Mouse (Mus musculus): ENCODE data around the gene Wbp1. TPM values are rescaled to one million over a fixed set of nuclear protein-coding genes. Genes with fewer than 3 reads are reported as not detected.
A peak's percentile ranks its signal among the peaks of the same experiment; 100 is the strongest.

Gene Wbp1
- total and polyA plus RNA-seq, 3 experiments, result 19.3 to 27.5 (median 24.1) TPM

- Histone ChIP-seq H3K4me2 (ENCODE audit: insufficient read depth, low read depth, poor library complexity, severe bottlenecking) (no peak within 1 kb of the TSS; the same call in 1 of the 2 replicates), H3K9ac (ENCODE audit: insufficient read depth, low read depth) (no peak within 1 kb of the TSS), H3K79me2 (replicated peaks; ENCODE audit: control insufficient read depth, extremely low read depth, insufficient read depth, poor library complexity, severe bottlenecking) (no peaks in the 10 kb centered on the region), H3K4me3 (replicated peaks in 1 of 3; ENCODE audit: low read depth in 2 of 3, low read length in 2 of 3, poor library complexity in 1 of 3) (no peak within 1 kb of the TSS), H3K9me3 (replicated peaks; ENCODE audit: low read length) (no peaks in the 10 kb centered on the region), H3K27me3 (replicated peaks) (peaks cover 2% of the 10 kb centered on the region), H3K4me1 (ENCODE audit: control insufficient read depth in 1 of 2, insufficient read depth in 2 of 2) (peaks cover 7 to 31% of the 10 kb centered on the region in 2 experiments; a peak in 3 of 4 replicates), H3K27ac (ENCODE audit: insufficient read depth, low read depth) (no peak within 1 kb of the TSS), H3K36me3 (replicated peaks in 1 of 2; ENCODE audit: control insufficient read depth in 1 of 2, insufficient read depth in 1 of 2, low read length in 1 of 2) (no peaks in the 10 kb centered on the region)
- DNase-seq (ENCODE audit: extremely low read depth), result no peak
- in situ Hi-C loops (cut with MboI; ENCODE audit: low pct_ligation_motif_present, low pct_unique_long_range_greater_than_20kb, low sequenced_read_pairs), result no loop called here
- TF ChIP-seq ETS1 (conservative IDR thresholded peaks at IDR 0.05; ENCODE audit: low read depth, low read length), result no peak
- no peak for TF ChIP-seq TCF12 (IDR thresholded peaks at IDR 0.05; ENCODE audit: low read depth, low read length)
- no peak for TF ChIP-seq TBP (conservative IDR thresholded peaks at IDR 0.05; ENCODE audit: low read depth, low read length)
- no peak for TF ChIP-seq CHD1 (IDR thresholded peaks at IDR 0.05; ENCODE audit: low read depth, low read length)
- TF ChIP-seq RAD21 (IDR thresholded peaks at IDR 0.05; ENCODE audit: low read depth, low read length), result no peak
- TF ChIP-seq E2F4 (IDR thresholded peaks at IDR 0.05; ENCODE audit: insufficient replicate concordance, low read depth, low read length), result no peak
- no peak for TF ChIP-seq ZC3H11A (IDR thresholded peaks at IDR 0.05; ENCODE audit: low read depth, low read length)
- no peak for TF ChIP-seq JUND (conservative IDR thresholded peaks at IDR 0.05; ENCODE audit: low read depth, low read length)
- no peak for TF ChIP-seq USF1 (IDR thresholded peaks at IDR 0.05; ENCODE audit: low read depth, low read length)
- dilution Hi-C loops (cut with MboI; ENCODE audit: extremely low pct_ligation_motif_present, extremely low pct_unique_long_range_greater_than_20kb, low sequenced_read_pairs), result no loop called here
These were observed 13.7 kb upstream of the Wbp1 start, which contains the start of gene Rtkn for GRCm38 (mm10) chr6:83134951-83135513. TSS of gene Rtkn (plus strand) at chr6:83135463.

- in situ Hi-C loops (cut with MboI; ENCODE audit: low pct_ligation_motif_present, low pct_unique_long_range_greater_than_20kb, low sequenced_read_pairs) (no loop called here), dilution Hi-C loops (cut with MboI; ENCODE audit: extremely low pct_ligation_motif_present, extremely low pct_unique_long_range_greater_than_20kb, low sequenced_read_pairs) (no loop called here)
- Histone ChIP-seq H3K4me1 (ENCODE audit: control insufficient read depth in 1 of 2, insufficient read depth in 2 of 2) (peaks cover 7 to 31% of the 10 kb centered on the region in 2 experiments; a peak in 3 of 4 replicates), H3K4me2 (ENCODE audit: insufficient read depth, low read depth, poor library complexity, severe bottlenecking) (no peak overlapping the region), H3K9ac (ENCODE audit: insufficient read depth, low read depth) (no peak overlapping the region), H3K9me3 (replicated peaks; ENCODE audit: low read length) (no peaks in the 10 kb centered on the region), H3K27me3 (replicated peaks) (no peaks in the 10 kb centered on the region), H3K4me3 (replicated peaks in 1 of 3; ENCODE audit: low read depth in 2 of 3, low read length in 2 of 3, poor library complexity in 1 of 3) (no peak overlapping the region), H3K36me3 (replicated peaks in 1 of 2; ENCODE audit: control insufficient read depth in 1 of 2, insufficient read depth in 1 of 2, low read length in 1 of 2) (no peaks in the 10 kb centered on the region), H3K27ac (ENCODE audit: insufficient read depth, low read depth) (no peak overlapping the region), H3K79me2 (replicated peaks; ENCODE audit: control insufficient read depth, extremely low read depth, insufficient read depth, poor library complexity, severe bottlenecking) (no peaks in the 10 kb centered on the region)
- DNase-seq (ENCODE audit: extremely low read depth), result no peak
- TF ChIP-seq CHD1 (IDR thresholded peaks at IDR 0.05; ENCODE audit: low read depth, low read length), result no peak
- 0 out of 2 replicates have a peak, but pooled peaks have one; percentile 39 for TF ChIP-seq ZNF384 (IDR thresholded peaks at IDR 0.05; ENCODE audit: low read depth, low read length)
- no peak for TF ChIP-seq MEF2A (IDR thresholded peaks at IDR 0.05; ENCODE audit: borderline replicate concordance, low read depth, low read length)
- TF ChIP-seq RAD21 (IDR thresholded peaks at IDR 0.05; ENCODE audit: low read depth, low read length), result no peak
- TF ChIP-seq EP300 (IDR thresholded peaks at IDR 0.05; ENCODE audit: low read length), result no peak
These were observed 12.9 kb upstream of the Wbp1 start for GRCm38 (mm10) chr6:83134226-83134625.
